Mouse (Mus musculus) erythroblast, embryonic 14.5 days (primary cell): Measurements from ENCODE around the gene Fam107a.

Experiments
- GATA1 ChIP-seq: IDR thresholded peaks from 2 replicates; pipeline ENCODE4 v1.6.1; 2012; ENCODE audit warnings: low read length, inconsistent platforms, mixed read lengths
- TAL1 ChIP-seq: IDR thresholded peaks from 3 replicates; pipeline ENCODE4 v1.6.1; 2012; ENCODE audit warnings: low read length, inconsistent platforms, mixed read lengths

- no peak for TF ChIP-seq GATA1
- TF ChIP-seq TAL1 = no peak
Measured at GRCm38 (mm10) chr14:8304082-8304481, 13.7 kb downstream of the Fam107a start.
